Mouse (Mus musculus): Measurements from ENCODE around the gene Trub2. TPM values are rescaled to one million over a fixed set of nuclear protein-coding genes. Genes with fewer than 3 reads are reported as not detected.

Trub2 gene
- polyA plus RNA-seq (2012; rRNA removed) = 13.0 and 13.7 TPM in 2 replicates

DNA sequence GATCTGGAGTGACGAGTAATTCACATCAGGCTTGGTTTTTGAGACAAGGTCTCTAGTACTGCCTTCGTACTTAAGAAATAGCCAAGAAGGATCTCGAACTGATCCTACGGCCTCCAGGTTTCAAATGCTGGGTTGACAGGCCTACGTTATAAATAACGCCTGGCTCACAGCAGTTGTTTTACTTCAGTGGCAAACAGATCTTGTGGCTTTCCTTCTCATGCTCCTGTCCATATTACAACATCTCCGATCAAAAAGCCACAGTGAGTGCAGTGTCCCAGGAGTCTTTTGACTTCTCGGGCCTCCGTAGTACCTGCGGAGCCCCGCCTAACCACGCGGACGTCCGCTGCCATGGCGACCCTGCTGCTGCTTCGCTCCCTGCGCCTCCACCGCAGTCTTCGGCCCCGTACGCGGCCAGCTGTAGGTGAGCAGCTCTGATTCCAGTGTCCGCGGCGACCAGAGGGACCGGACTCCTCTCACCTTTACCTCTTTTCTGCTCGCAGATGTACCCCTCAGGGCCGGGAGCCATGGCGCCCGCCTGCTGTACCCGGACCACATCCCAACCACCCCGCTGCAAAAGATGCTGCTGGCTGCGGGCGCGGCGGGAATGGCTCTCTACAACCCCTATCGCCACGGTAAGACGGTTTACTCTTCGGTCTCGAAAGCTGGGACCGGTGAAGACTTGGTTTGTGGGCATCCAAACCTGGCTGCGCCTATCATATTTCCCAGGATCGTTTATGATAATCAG, at the start of gene Trub2:
TSS of gene Trub2 (minus strand) at position 566 of the 745 bp plus-strand sequence.

DNA sequence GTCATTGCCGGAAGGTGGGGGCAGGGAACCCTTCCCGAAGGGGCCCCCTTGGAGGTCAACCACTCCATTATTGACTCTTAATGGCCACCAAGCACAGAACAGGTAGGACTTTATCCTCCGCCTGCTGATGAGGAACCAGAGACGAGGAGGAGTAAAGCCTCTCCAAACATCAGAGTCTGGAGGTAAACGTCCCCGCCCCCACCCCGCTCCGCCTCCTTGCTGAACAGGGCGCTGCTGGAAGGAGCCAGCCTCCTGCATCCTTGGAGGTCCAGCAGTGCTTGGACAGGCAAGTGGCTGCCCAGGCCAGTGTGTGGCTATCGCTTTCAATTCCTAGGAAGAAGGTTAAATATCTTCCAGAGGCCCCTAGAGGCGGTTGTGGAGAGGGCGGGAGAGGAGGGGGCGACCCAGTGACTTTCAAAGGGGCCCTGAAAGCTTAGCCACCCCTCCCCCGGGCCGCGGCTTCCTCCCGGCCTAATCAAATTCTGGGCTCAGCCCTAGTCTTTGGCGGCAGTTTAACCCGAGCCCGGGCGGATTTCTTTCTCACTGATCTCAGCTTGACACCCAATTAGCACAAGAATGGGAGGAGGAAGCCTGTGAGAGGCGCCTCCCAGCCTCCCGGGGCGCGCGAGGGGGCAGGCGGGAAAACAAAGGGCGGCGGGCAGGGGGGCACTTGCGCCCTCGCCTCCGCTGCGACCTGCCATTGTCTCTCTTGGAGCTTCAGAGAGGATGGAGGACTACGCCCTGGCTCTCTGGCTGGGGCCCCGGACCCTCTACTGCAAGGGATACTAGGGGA, 31.9 kb upstream of the Trub2 start, which contains the start of gene Urm1:
TSS of gene Urm1 (plus strand) at position 51 of the 793 bp plus-strand sequence.

GRCm38 (mm10) chr2:29802075-29802826, 13.9 kb upstream of the Trub2 start, which contains the start of gene Slc27a4:
Gene Slc27a4, plus strand, starts transcription at chr2:29802634.

DNA sequence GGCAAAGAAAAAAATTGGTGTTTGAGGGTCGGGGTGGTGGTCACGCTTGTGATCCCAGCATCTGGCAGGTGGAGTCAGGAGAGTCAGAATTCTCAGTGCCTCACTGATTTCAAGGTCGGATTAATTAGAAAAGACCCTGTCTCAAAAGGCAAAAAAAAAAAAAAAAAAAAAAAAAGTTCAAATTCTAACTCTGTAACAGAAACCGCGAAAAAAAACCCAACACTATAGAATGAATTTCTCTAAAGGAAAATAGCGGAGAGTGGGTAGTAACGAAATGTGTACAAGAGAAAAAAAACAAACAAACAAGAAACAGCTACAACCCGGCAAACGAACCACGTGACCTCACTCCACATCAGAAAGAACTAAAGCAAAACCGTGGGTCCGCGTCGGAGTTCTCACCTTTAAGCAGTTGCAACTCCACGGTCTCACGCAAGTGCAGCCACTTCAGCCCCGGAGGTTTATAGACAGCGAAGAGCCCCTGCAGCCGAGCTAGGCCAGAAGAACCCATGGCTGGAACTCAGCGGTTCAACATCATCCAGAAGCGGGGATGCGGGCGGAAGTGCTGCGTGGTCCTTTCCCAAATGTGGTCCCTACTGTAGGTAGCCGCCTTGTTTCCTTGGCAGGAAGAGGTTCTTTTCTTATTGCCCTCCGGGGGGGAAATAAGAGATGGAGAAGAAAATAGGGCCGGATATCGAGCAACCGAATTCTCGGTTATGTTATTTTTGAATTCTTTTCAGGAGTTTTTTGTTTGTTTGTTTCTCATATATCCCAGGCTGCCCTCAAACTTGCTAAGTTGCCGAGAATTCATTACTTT, 991 bp downstream of the Trub2 start, which contains the start of gene Coq4:
TSS of gene Coq4 (plus strand) at position 390 of the 814 bp plus-strand sequence.

DNA sequence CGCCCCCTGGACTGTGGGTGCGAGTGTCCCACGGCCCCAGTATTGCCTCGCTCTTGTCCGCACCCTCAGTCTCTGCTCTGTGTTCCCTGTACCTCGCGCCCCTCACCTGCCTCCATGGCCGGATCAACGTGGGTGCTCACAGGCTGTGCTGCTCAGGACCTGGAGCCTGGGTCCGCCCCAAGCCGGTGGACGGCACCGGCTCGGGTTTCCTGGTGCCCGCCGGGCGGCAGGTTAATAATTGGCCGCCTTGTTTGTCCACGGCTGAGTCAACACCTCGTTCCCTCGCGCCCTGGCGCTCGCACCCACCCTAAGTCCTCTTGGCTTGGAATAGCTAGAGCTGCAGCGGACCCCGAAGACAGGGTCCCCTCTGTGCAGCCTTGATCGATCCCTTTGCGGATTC, 36.8 kb downstream of the Trub2 start, which contains the start of gene Gm13420:
TSS of gene Gm13420 (minus strand) at position 189 of the 400 bp plus-strand sequence.

Other genes with a start within 250 kb of the Trub2 start
- 10.1 and 11.4 TPM in 2 replicates for gene Rapgef1, start 168.8 kb downstream of the Trub2 start, polyA plus RNA-seq (2012; rRNA removed)
- gene Gm13420, start 36.8 kb downstream of the Trub2 start, polyA plus RNA-seq (2012; rRNA removed) = 0.32 TPM in 2 replicates
- gene Gm13547, start 29.2 kb downstream of the Trub2 start, polyA plus RNA-seq (2012; rRNA removed) = not detected in 2 replicates
- gene Coq4, start 1.0 kb downstream of the Trub2 start, polyA plus RNA-seq (2012; rRNA removed) = 6.8 and 11.3 TPM in 2 replicates
- gene Slc27a4, start 14.1 kb upstream of the Trub2 start, polyA plus RNA-seq (2012; rRNA removed) = 2.0 and 2.1 TPM in 2 replicates
- gene Urm1, start 31.6 kb upstream of the Trub2 start, polyA plus RNA-seq (2012; rRNA removed) = 15.1 and 17.0 TPM in 2 replicates
- 16.4 and 19.8 TPM in 2 replicates for gene Cercam, start 80.7 kb upstream of the Trub2 start, polyA plus RNA-seq (2012; rRNA removed)
- 24.7 and 31.5 TPM in 2 replicates for gene Odf2, start 100.7 kb upstream of the Trub2 start, polyA plus RNA-seq (2012; rRNA removed)
- gene Gle1, start 146.9 kb upstream of the Trub2 start, polyA plus RNA-seq (2012; rRNA removed) = 12.3 and 14.0 TPM in 2 replicates
- 19.9 and 23.5 TPM in 2 replicates for gene Sptan1, start 177.1 kb upstream of the Trub2 start, polyA plus RNA-seq (2012; rRNA removed)

Measured in liver, embryonic 14 days (tissue).